In genomic region chr7:29814381-29814780, GRCm38 (mm10) we compare ENCODE assay signal across 11 mouse cellular contexts. TPM values are rescaled to one million over a fixed set of nuclear protein-coding genes. Genes with fewer than 3 reads are reported as not detected.
DNase-seq lines count a peak whose midpoint lies in the region; ATAC-seq lines count a peak whose summit lies in the region.
"Had no signal": no experiment of that assay in that cellular context is flagged by ENCODE, and none has a peak within 500 bp of the region (broad histone marks: within the 10 kb centered on the region; RNA-seq: fewer than 3 reads in every experiment).

No protein-coding gene starts in this region.

- H3K27me3 ChIP-seq in lung, embryonic 15.5 days: no peaks in the 10 kb centered on the region
- no peaks in the 10 kb centered on the region for H3K27me3 ChIP-seq in forebrain, embryonic 16.5 days (replicated peaks; ENCODE audit: control insufficient read depth, insufficient read depth, low read length)
- no peaks in the 10 kb centered on the region for H3K27me3 ChIP-seq in liver, embryonic 15.5 days
- no peaks in the 10 kb centered on the region for H3K27me3 ChIP-seq in neural tube, embryonic 15.5 days (replicated peaks)

- WGBS in lung, embryonic 15.5 days: 86% methylated on average over 2 of the region's 2 CpGs
- 99% methylated on average over 2 of the region's 2 CpGs for WGBS in forebrain, embryonic 16.5 days
- WGBS in liver, embryonic 15.5 days (ENCODE audit: insufficient replicate concordance): 79% methylated on average over 2 of the region's 2 CpGs
- WGBS in neural tube, embryonic 15.5 days: 95% methylated on average over 2 of the region's 2 CpGs

- peak overlapping the region; percentile 72 for H3K4me2 ChIP-seq in lung, embryonic 15.5 days
- H3K4me2 ChIP-seq in forebrain, embryonic 16.5 days (ENCODE audit: low read length): peak overlapping the region; percentile 88
- H3K4me2 ChIP-seq in liver, embryonic 15.5 days: peak overlapping the region; percentile 91; the same call in 1 of the 2 replicates
- H3K4me2 ChIP-seq in neural tube, embryonic 15.5 days: peak overlapping the region; percentile 84

- peaks cover 29% of the 10 kb centered on the region for H3K4me1 ChIP-seq in lung, embryonic 15.5 days
- peaks cover 30% of the 10 kb centered on the region for H3K4me1 ChIP-seq in forebrain, embryonic 16.5 days (replicated peaks; ENCODE audit: control insufficient read depth, insufficient read depth, low read length)
- peaks cover 47% of the 10 kb centered on the region for H3K4me1 ChIP-seq in liver, embryonic 15.5 days (replicated peaks)
- H3K4me1 ChIP-seq in neural tube, embryonic 15.5 days: peaks cover 38% of the 10 kb centered on the region

- no peak overlapping the region; the same call in 1 of the 2 replicates for H3K4me3 ChIP-seq in lung, embryonic 15.5 days
- no peak overlapping the region for H3K4me3 ChIP-seq in forebrain, embryonic 16.5 days (replicated peaks; ENCODE audit: low read length)
- no peak overlapping the region for H3K4me3 ChIP-seq in liver, embryonic 15.5 days (replicated peaks)
- peak overlapping the region; percentile 77 for H3K4me3 ChIP-seq in neural tube, embryonic 15.5 days (replicated peaks)

- no peak overlapping the region for H3K9ac ChIP-seq in lung, embryonic 15.5 days
- H3K9ac ChIP-seq in forebrain, embryonic 16.5 days (replicated peaks; ENCODE audit: low read depth, low read length): no peak overlapping the region
- H3K9ac ChIP-seq in liver, embryonic 15.5 days: no peak overlapping the region
- no peak overlapping the region for H3K9ac ChIP-seq in neural tube, embryonic 15.5 days (replicated peaks)

- ATAC-seq in lung, embryonic 15.5 days (ENCODE audit: borderline replicate concordance, extremely low read depth, low FRiP score, low TSS enrichment): no peak
- no peak for ATAC-seq in forebrain, embryonic 16.5 days
- no peak for ATAC-seq in liver, embryonic 15.5 days (ENCODE audit: insufficient read depth)
- ATAC-seq in neural tube, embryonic 15.5 days (ENCODE audit: low FRiP score): no peak
- ATAC-seq: intestine, postnatal 0 days had no signal

- intact Hi-C loops in heart, postnatal 36 days (cut with DNase I): loop anchor here (2.0 kb wide), 2 partner anchors 30 to 92 kb away; partner anchors contain the start of gene Zfp27

- H3K9me3 ChIP-seq in lung, embryonic 15.5 days: no peaks in the 10 kb centered on the region
- peaks cover 5% of the 10 kb centered on the region for H3K9me3 ChIP-seq in forebrain, embryonic 16.5 days (ENCODE audit: control insufficient read depth, low read length)
- H3K9me3 ChIP-seq in liver, embryonic 15.5 days (replicated peaks): no peaks in the 10 kb centered on the region
- no peaks in the 10 kb centered on the region for H3K9me3 ChIP-seq in neural tube, embryonic 15.5 days (replicated peaks)

- no peaks in the 10 kb centered on the region for H3K36me3 ChIP-seq in lung, embryonic 15.5 days
- H3K36me3 ChIP-seq in forebrain, embryonic 16.5 days (ENCODE audit: control insufficient read depth, insufficient read depth): no peaks in the 10 kb centered on the region
- no peaks in the 10 kb centered on the region for H3K36me3 ChIP-seq in liver, embryonic 15.5 days (replicated peaks)
- H3K36me3 ChIP-seq in neural tube, embryonic 15.5 days: peaks cover 5% of the 10 kb centered on the region

- DNase-seq in lung, postnatal 25 days (ENCODE audit: low spot score): no peak
- DNase-seq in left cerebral cortex, adult 8-10 months (ENCODE audit: low spot score in 2 of 2): no peak
- DNase-seq in heart, postnatal 36 days: no peak
- DNase-seq: layer of hippocampus, adult 9-11 months; right cerebral cortex, postnatal 14 days had no signal

- no peak overlapping the region for H3K27ac ChIP-seq in lung, embryonic 15.5 days
- H3K27ac ChIP-seq in forebrain, embryonic 16.5 days (ENCODE audit: low read length): no peak overlapping the region
- H3K27ac ChIP-seq in liver, embryonic 15.5 days (replicated peaks): no peak overlapping the region
- no peak overlapping the region for H3K27ac ChIP-seq in neural tube, embryonic 15.5 days (replicated peaks)

RNA-seq across cellular contexts. Expression of gene Zfp790, which starts 1.5 kb away (rescaled TPM):
- polyA plus RNA-seq in lung, embryonic 15.5 days (2015; fragmentation: Nextera tagmentation; extraction: Ambion mirVana): 13.7 and 15.3 TPM in 2 replicates
- 33.8 and 37.1 TPM in 2 replicates for polyA plus RNA-seq in forebrain, embryonic 16.5 days (2015; fragmentation: Nextera tagmentation; extraction: Ambion mirVana)
- 2.9 and 4.1 TPM in 2 replicates for polyA plus RNA-seq in liver, embryonic 15.5 days (2015; fragmentation: Nextera tagmentation; extraction: Ambion mirVana)
- 20.6 and 23.4 TPM in 2 replicates for polyA plus RNA-seq in neural tube, embryonic 15.5 days (2015; fragmentation: Nextera tagmentation; extraction: Ambion mirVana)
- 10 to 100 TPM; 20.5 to 23.8 (median 21.1) TPM for total RNA-seq in left cerebral cortex, adult 8-10 months (2022)
- total RNA-seq in heart, postnatal 36 days (2021): 10 to 100 TPM; 10.9 to 11.9 TPM

RNA-seq across cellular contexts. Expression of gene Zfp30, which starts 30.6 kb away (rescaled TPM):
- polyA plus RNA-seq in lung, embryonic 15.5 days (2015; fragmentation: Nextera tagmentation; extraction: Ambion mirVana): 5.7 and 6.1 TPM in 2 replicates
- 17.0 and 17.9 TPM in 2 replicates for polyA plus RNA-seq in forebrain, embryonic 16.5 days (2015; fragmentation: Nextera tagmentation; extraction: Ambion mirVana)
- polyA plus RNA-seq in liver, embryonic 15.5 days (2015; fragmentation: Nextera tagmentation; extraction: Ambion mirVana): 0.54 and 0.67 TPM in 2 replicates
- 10.2 and 11.8 TPM in 2 replicates for polyA plus RNA-seq in neural tube, embryonic 15.5 days (2015; fragmentation: Nextera tagmentation; extraction: Ambion mirVana)
- total RNA-seq in left cerebral cortex, adult 8-10 months (2022): 10 to 100 TPM; 10.2 to 11.5 (median 11.0) TPM
- total RNA-seq in heart, postnatal 36 days (2021): 1 to 10 TPM; 5.2 to 5.7 TPM
- total RNA-seq: monocyte, adult 5-6 weeks had no signal

RNA-seq across cellular contexts. Expression of gene Zfp940, which starts 39.1 kb away (rescaled TPM):
- 5.8 and 6.3 TPM in 2 replicates for polyA plus RNA-seq in lung, embryonic 15.5 days (2015; fragmentation: Nextera tagmentation; extraction: Ambion mirVana)
- 15.7 and 18.2 TPM in 2 replicates for polyA plus RNA-seq in forebrain, embryonic 16.5 days (2015; fragmentation: Nextera tagmentation; extraction: Ambion mirVana)
- polyA plus RNA-seq in liver, embryonic 15.5 days (2015; fragmentation: Nextera tagmentation; extraction: Ambion mirVana): 0.36 and 0.83 TPM in 2 replicates
- 10.6 and 12.3 TPM in 2 replicates for polyA plus RNA-seq in neural tube, embryonic 15.5 days (2015; fragmentation: Nextera tagmentation; extraction: Ambion mirVana)
- total RNA-seq in left cerebral cortex, adult 8-10 months (2022): 10 to 100 TPM; 14.3 to 21.6 (median 18.6) TPM
- total RNA-seq in heart, postnatal 36 days (2021): under 1 TPM; 0.39 to 0.49 TPM

RNA-seq across cellular contexts. Expression of gene Zfp420, which starts 45.4 kb away (rescaled TPM):
- polyA plus RNA-seq in lung, embryonic 15.5 days (2015; fragmentation: Nextera tagmentation; extraction: Ambion mirVana): 6.4 and 6.6 TPM in 2 replicates
- 23.4 and 23.7 TPM in 2 replicates for polyA plus RNA-seq in forebrain, embryonic 16.5 days (2015; fragmentation: Nextera tagmentation; extraction: Ambion mirVana)
- polyA plus RNA-seq in liver, embryonic 15.5 days (2015; fragmentation: Nextera tagmentation; extraction: Ambion mirVana): 0.91 and 0.97 TPM in 2 replicates
- polyA plus RNA-seq in neural tube, embryonic 15.5 days (2015; fragmentation: Nextera tagmentation; extraction: Ambion mirVana): 19.4 and 20.5 TPM in 2 replicates
- total RNA-seq in left cerebral cortex, adult 8-10 months (2022): 10 to 100 TPM; 13.7 to 16.2 (median 14.9) TPM
- total RNA-seq in heart, postnatal 36 days (2021): 1 to 10 TPM; 2.9 TPM

RNA-seq across cellular contexts. Expression of gene Zfp84, which starts 46.0 kb away (rescaled TPM):
- polyA plus RNA-seq in lung, embryonic 15.5 days (2015; fragmentation: Nextera tagmentation; extraction: Ambion mirVana): 12.1 and 12.9 TPM in 2 replicates
- polyA plus RNA-seq in forebrain, embryonic 16.5 days (2015; fragmentation: Nextera tagmentation; extraction: Ambion mirVana): 22.6 and 24.6 TPM in 2 replicates
- polyA plus RNA-seq in liver, embryonic 15.5 days (2015; fragmentation: Nextera tagmentation; extraction: Ambion mirVana): 3.2 TPM in 2 replicates
- polyA plus RNA-seq in neural tube, embryonic 15.5 days (2015; fragmentation: Nextera tagmentation; extraction: Ambion mirVana): 13.2 and 14.1 TPM in 2 replicates
- 10 to 100 TPM; 16.7 to 18.4 (median 17.4) TPM for total RNA-seq in left cerebral cortex, adult 8-10 months (2022)
- total RNA-seq in heart, postnatal 36 days (2021): 10 to 100 TPM in 1 of 2 experiments, 1 to 10 TPM in 1; 9.8 to 11.4 TPM
